Mouse (Mus musculus) embryonic facial prominence, embryonic 11.5 days (tissue): ENCODE measurements around the gene Col9a2. TPM values are rescaled to one million over a fixed set of nuclear protein-coding genes. Genes with fewer than 3 reads are reported as not detected.

Source experiments
- ATAC-seq: fragments of 200-750 bp; cut with Nextera tagmentation; replicated peaks from 2 replicates; pipeline ENCODE4 v1.8.0; 2017; ENCODE audit warnings: low read depth; ENCODE audit not compliant: insufficient number of reproducible peaks, low FRiP score, low TSS enrichment
- DNase-seq: peaks from one replicate; pipeline ENCODE4 v3.0.0-alpha.2; 2015; ENCODE audit warnings: low spot score
- H3K27ac ChIP-seq: fragments of 300-500 bp; sonication (generic); replicated peaks from 2 replicates; pipeline ENCODE4 v1.5.1; 2014; ENCODE audit warnings: mild to moderate bottlenecking, low read depth, low read length, control low read depth
- H3K27me3 ChIP-seq: fragments of 300-500 bp; sonication (generic); 2 replicates; pipeline ENCODE4 v1.6.1; 2014; ENCODE audit warnings: mild to moderate bottlenecking, low read length, moderate library complexity, mixed read lengths; ENCODE audit not compliant: control insufficient read depth, insufficient read depth
- H3K36me3 ChIP-seq: fragments of 300-500 bp; sonication (generic); replicated peaks from 2 replicates; pipeline ENCODE4 v1.6.1; 2014; ENCODE audit warnings: low read depth, mild to moderate bottlenecking, low read length, moderate library complexity, mixed read lengths; ENCODE audit not compliant: control insufficient read depth, insufficient read depth
- H3K4me1 ChIP-seq: fragments of 300-500 bp; sonication (generic); 2 replicates; pipeline ENCODE4 v1.6.1; 2014; ENCODE audit warnings: low read length, mixed read lengths; ENCODE audit not compliant: control insufficient read depth, insufficient read depth
- H3K4me2 ChIP-seq: fragments of 300-500 bp; sonication (generic); 2 replicates; pipeline ENCODE4 v1.6.1; 2014; ENCODE audit warnings: low read depth, mild to moderate bottlenecking, control low read depth, low read length, moderate library complexity
- H3K4me3 ChIP-seq: fragments of 300-500 bp; sonication (generic); 2 replicates; pipeline ENCODE4 v1.5.1; 2014; ENCODE audit warnings: low read depth, low read length, control low read depth
- H3K9ac ChIP-seq: fragments of 300-500 bp; sonication (generic); replicated peaks from 2 replicates; pipeline ENCODE4 v1.6.1; 2014; ENCODE audit warnings: mild to moderate bottlenecking, control low read depth, low read length
- H3K9me3 ChIP-seq: fragments of 300-500 bp; sonication (generic); replicated peaks from 2 replicates; pipeline ENCODE4 v1.6.1; 2016; ENCODE audit warnings: mild to moderate bottlenecking, low read length, inconsistent platforms, mixed read lengths; ENCODE audit not compliant: control insufficient read depth
- WGBS: fragments of 180-500 bp; shearing (Covaris S2); extraction: QIAGEN DNeasy Blood & Tissue Kit; methylation state at CpG from one replicate; pipeline ENCODE4 v1.1.7; 2014; 5-methylcytosine and 5-hydroxymethylcytosine counted together
- polyA plus RNA-seq: library from polyadenylated mRNA; unstranded; fragments of >200 nt; fragmentation: Nextera tagmentation; extraction: Ambion mirVana; gene quantifications from 2 replicates; pipeline ENCODE4 v1.2.1, GENCODE M21; 2014

Col9a2 gene
- polyA plus RNA-seq, 1 experiment from 2014 or later: 6.0 TPM

- H3K36me3 ChIP-seq: no peaks in the 10 kb centered on the region; the same call in 1 of the 2 replicates
- peak within 1 kb of the TSS; percentile 65 for H3K4me2 ChIP-seq
- H3K4me3 ChIP-seq: peak within 1 kb of the TSS; percentile 80
- H3K9ac ChIP-seq: peak within 1 kb of the TSS; percentile 75
- WGBS: under 1% methylated on average over 39 of the region's 39 CpGs
- ATAC-seq (peak; percentile 87), DNase-seq (peak; percentile 95)
- no peaks in the 10 kb centered on the region for H3K9me3 ChIP-seq
- H3K27me3 ChIP-seq: no peaks in the 10 kb centered on the region
- H3K4me1 ChIP-seq: no peaks in the 10 kb centered on the region
- no peak within 1 kb of the TSS for H3K27ac ChIP-seq
Observed at GRCm38 (mm10) chr4:121097650-121098378, 58.6 kb downstream of the Col9a2 start, which contains the start of gene Zmpste24. TSS of gene Zmpste24 (minus strand) at chr4:121098241.

GRCm38 (mm10) chr4:121103304-121103703 is 64.1 kb downstream of the Col9a2 start:
- Histone ChIP-seq H3K4me1 (no peaks in the 10 kb centered on the region), H3K4me2 (no peak overlapping the region), H3K36me3 (no peaks in the 10 kb centered on the region), H3K9me3 (no peaks in the 10 kb centered on the region), H3K27me3 (no peaks in the 10 kb centered on the region), H3K9ac (no peak overlapping the region), H3K4me3 (no peak overlapping the region), H3K27ac (no peak overlapping the region)
- WGBS: 86% methylated on average over 4 of the region's 4 CpGs
- ATAC-seq (no peak), DNase-seq (no peak)

Other genes with a start within 250 kb of the Col9a2 start
- gene Nfyc, start 207.8 kb upstream of the Col9a2 start, polyA plus RNA-seq: 137 and 139 TPM in 2 replicates
- gene Rims3, start 184.6 kb upstream of the Col9a2 start, polyA plus RNA-seq: 1.8 and 2.4 TPM in 2 replicates
- gene Exo5, start 114.4 kb upstream of the Col9a2 start, polyA plus RNA-seq: 34.6 and 37.4 TPM in 2 replicates
- gene Zfp69, start 87.7 kb upstream of the Col9a2 start, polyA plus RNA-seq: 9.9 TPM in 2 replicates
- 15.5 and 17.2 TPM in 2 replicates for gene Smap2, start 22.1 kb upstream of the Col9a2 start, polyA plus RNA-seq
- gene Zmpste24, start 58.9 kb downstream of the Col9a2 start, polyA plus RNA-seq: 25.8 and 26.0 TPM in 2 replicates
- not detected in 2 replicates for gene Tmco2, start 69.8 kb downstream of the Col9a2 start, polyA plus RNA-seq
- gene Rlf, start 175.7 kb downstream of the Col9a2 start, polyA plus RNA-seq: 22.9 and 24.8 TPM in 2 replicates